Mouse (Mus musculus): ENCODE measurements at regions not wholly inside any gene's neighbourhood (a gene's known extent, or its start where the extent isn't known, plus 50 kb on each side); places are given as distances from the start of the nearest gene placed in this dataset.

GRCm38 (mm10) chr14:106052585-106053551, 53.1 kb upstream of the Trim52 start:
- Histone ChIP-seq H3K4me3 (replicated peaks in 1 of 3; ENCODE audit: low read depth in 2 of 3, low read length in 2 of 3, poor library complexity in 1 of 3) (no peak overlapping the region), H3K36me3 (replicated peaks in 1 of 2; ENCODE audit: control insufficient read depth in 1 of 2, insufficient read depth in 1 of 2, low read length in 1 of 2) (no peaks in the 10 kb centered on the region), H3K4me1 (ENCODE audit: control insufficient read depth in 1 of 2, insufficient read depth in 2 of 2) (no peaks in the 10 kb centered on the region), H3K4me2 (ENCODE audit: insufficient read depth, low read depth, poor library complexity, severe bottlenecking) (no peak overlapping the region), H3K79me2 (replicated peaks; ENCODE audit: control insufficient read depth, extremely low read depth, insufficient read depth, poor library complexity, severe bottlenecking) (no peaks in the 10 kb centered on the region), H3K9ac (ENCODE audit: insufficient read depth, low read depth) (no peak overlapping the region), H3K27me3 (replicated peaks) (no peaks in the 10 kb centered on the region), H3K27ac (ENCODE audit: insufficient read depth, low read depth) (no peak overlapping the region), H3K9me3 (replicated peaks; ENCODE audit: low read length) (peaks cover 6% of the 10 kb centered on the region)
- in situ Hi-C loops (cut with MboI; ENCODE audit: low pct_ligation_motif_present, low pct_unique_long_range_greater_than_20kb, low sequenced_read_pairs) (no loop called here), dilution Hi-C loops (cut with MboI; ENCODE audit: extremely low pct_ligation_motif_present, extremely low pct_unique_long_range_greater_than_20kb, low sequenced_read_pairs) (no loop called here)
- no peak for DNase-seq (ENCODE audit: extremely low read depth)
- TF ChIP-seq MAZ (IDR thresholded peaks at IDR 0.05; ENCODE audit: low read depth, low read length) (no peak), MYC (IDR thresholded peaks at IDR 0.05; ENCODE audit: low read depth, low read length) (no peak), NELFE (IDR thresholded peaks at IDR 0.05; ENCODE audit: low read depth, low read length) (no peak), TBP (conservative IDR thresholded peaks at IDR 0.05; ENCODE audit: low read depth, low read length) (no peak), E2F4 (IDR thresholded peaks at IDR 0.05; ENCODE audit: insufficient replicate concordance, low read depth, low read length) (no peak), ZC3H11A (IDR thresholded peaks at IDR 0.05; ENCODE audit: low read depth, low read length) (no peak), MAFK (IDR thresholded peaks at IDR 0.05; ENCODE audit: insufficient replicate concordance, low read length) (no peak)

All from CH12.LX (cell line).